Mouse (Mus musculus) testis, adult 2 months (tissue): ENCODE data around the gene Dcun1d3. TPM values are rescaled to one million over a fixed set of nuclear protein-coding genes. Genes with fewer than 3 reads are reported as not detected.

Experiments used
- H3K27ac ChIP-seq: fragments of 200-500 bp; 2 replicates; pipeline ENCODE4 v1.5.1; 2012; ENCODE audit warnings: low read depth, low read length; ENCODE audit not compliant: control insufficient read depth, insufficient read depth
- H3K27me3 ChIP-seq: fragments of 200-500 bp; 2 replicates; pipeline ENCODE4 v1.6.1; 2012; ENCODE audit warnings: mild to moderate bottlenecking, low read length, moderate library complexity; ENCODE audit not compliant: control insufficient read depth, insufficient read depth
- H3K36me3 ChIP-seq: fragments of 200-500 bp; 2 replicates; pipeline ENCODE4 v1.6.1; 2012; ENCODE audit warnings: mild to moderate bottlenecking, low read length; ENCODE audit not compliant: control insufficient read depth, insufficient read depth
- H3K4me1 ChIP-seq: fragments of 200-500 bp; 2 replicates; pipeline ENCODE4 v1.6.1; 2012; ENCODE audit warnings: low read length; ENCODE audit not compliant: control insufficient read depth, insufficient read depth
- H3K4me3 ChIP-seq: fragments of 200-500 bp; 2 replicates; pipeline ENCODE4 v1.5.1; 2012; ENCODE audit warnings: low read depth, mild to moderate bottlenecking, low read length, moderate library complexity, mixed read lengths; ENCODE audit not compliant: control insufficient read depth
- CTCF ChIP-seq: fragments of 200-500 bp; IDR thresholded peaks from 2 replicates; pipeline ENCODE4 v1.5.1; 2012; ENCODE audit warnings: low read depth, mild to moderate bottlenecking, inconsistent platforms, low read length, moderate library complexity; ENCODE audit not compliant: control insufficient read depth, insufficient read depth, insufficient replicate concordance
- POLR2A ChIP-seq: fragments of 200-500 bp; IDR thresholded peaks from 2 replicates; pipeline ENCODE4 v1.6.1; 2012; ENCODE audit warnings: low read depth, mild to moderate bottlenecking, inconsistent platforms, low read length, moderate library complexity; ENCODE audit not compliant: control insufficient read depth
- polyA plus RNA-seq: library from polyadenylated mRNA; depleted of rRNA; stranded (reverse); fragments of >200 nt; gene quantifications from 2 replicates; pipeline ENCODE4 v1.2.3, GENCODE M21; 2012

Dcun1d3 gene
- polyA plus RNA-seq, 1 experiment: 66.1 TPM

DNA sequence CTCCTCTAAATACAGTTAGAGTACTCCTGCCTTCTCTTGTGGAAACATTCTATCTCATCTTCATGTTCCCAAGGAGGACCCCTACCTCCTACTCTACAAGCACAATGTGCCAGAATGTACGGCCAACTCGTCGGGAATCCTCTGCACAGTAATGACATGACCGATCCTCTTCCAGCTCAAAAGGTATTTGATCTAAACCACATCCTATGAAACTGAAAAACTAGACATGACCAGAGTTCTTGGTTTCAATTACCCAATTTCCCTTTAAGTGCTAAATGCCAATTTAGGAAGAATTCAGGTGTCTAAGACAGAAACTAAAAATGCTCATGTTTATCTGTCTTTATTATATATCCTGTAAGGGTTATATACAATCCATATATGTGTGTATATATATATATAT, 23.9 kb downstream of the Dcun1d3 start:
- H3K4me3 ChIP-seq: no peak overlapping the region
- H3K4me1 ChIP-seq: no peaks in the 10 kb centered on the region
- no peaks in the 10 kb centered on the region for H3K36me3 ChIP-seq
- H3K27ac ChIP-seq: no peak overlapping the region
- TF ChIP-seq CTCF: no peak
- TF ChIP-seq POLR2A: no peak
- H3K27me3 ChIP-seq: no peaks in the 10 kb centered on the region

DNA sequence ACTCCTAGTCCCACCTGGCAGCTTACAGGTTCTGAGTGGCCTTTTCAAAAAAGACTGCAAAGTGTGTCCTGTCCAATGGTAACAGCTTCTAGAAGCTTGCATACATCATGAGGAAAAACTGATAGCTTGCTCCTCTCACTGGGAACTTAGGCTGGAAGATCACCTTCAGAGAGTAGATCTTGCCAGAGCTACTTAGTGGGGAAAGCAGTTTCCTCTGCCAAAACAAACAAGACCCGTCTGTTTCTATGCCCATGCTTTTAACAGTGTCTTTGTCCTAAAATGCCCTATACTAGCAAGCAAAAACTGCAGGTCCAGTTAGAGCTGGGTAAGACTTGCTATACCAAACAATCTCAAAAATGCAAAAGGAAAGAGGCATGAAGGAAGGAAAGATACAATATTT, 30.0 kb downstream of the Dcun1d3 start:
- Histone ChIP-seq H3K4me3 (no peak overlapping the region), H3K36me3 (no peaks in the 10 kb centered on the region), H3K27ac (no peak overlapping the region), H3K4me1 (no peaks in the 10 kb centered on the region), H3K27me3 (no peaks in the 10 kb centered on the region)
- TF ChIP-seq POLR2A (no peak), CTCF (no peak)

DNA sequence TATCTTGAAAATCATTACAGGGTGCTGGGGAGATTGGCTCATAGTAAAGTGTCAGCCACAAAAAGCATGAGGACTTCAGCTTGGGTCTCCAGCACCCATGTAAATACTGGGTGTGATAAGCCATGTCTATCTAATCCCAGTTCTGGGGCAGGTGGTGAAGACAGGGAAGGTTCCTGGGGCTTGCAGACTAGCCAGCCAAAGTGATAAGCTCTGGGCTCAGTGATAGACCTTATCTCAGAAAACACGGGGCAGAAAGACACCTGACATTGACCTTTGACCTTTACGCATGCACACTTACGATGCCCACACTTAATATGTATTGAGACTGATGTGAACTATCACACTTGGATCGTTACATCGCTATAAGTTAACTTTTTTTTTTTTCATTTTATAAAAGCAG, 31.6 kb downstream of the Dcun1d3 start:
- Histone ChIP-seq H3K4me3 (no peak overlapping the region), H3K27me3 (no peaks in the 10 kb centered on the region), H3K36me3 (no peaks in the 10 kb centered on the region), H3K4me1 (no peaks in the 10 kb centered on the region), H3K27ac (no peak overlapping the region)
- no peak for TF ChIP-seq CTCF
- no peak for TF ChIP-seq POLR2A

DNA sequence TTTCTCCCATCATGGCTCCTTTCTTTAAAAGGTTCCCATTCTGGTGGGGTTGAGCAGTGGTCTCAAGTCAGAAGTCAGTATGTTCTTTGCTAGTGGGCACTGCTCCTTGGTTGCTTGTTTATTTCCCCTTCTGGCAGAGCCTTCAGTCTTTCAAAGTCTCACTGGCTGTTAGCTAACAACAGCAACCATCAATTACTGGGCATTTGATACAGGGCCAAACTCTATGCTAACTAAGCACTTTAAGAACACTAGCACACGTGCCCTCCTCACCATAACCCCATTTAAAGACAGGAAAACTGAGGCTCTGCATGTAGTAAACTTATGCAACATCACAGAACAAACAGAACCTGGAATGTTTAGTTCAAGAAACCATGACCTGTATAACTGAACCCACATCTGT, 33.9 kb downstream of the Dcun1d3 start:
- TF ChIP-seq CTCF: no peak
- no peak for TF ChIP-seq POLR2A
- Histone ChIP-seq H3K4me3 (no peak overlapping the region), H3K27me3 (no peaks in the 10 kb centered on the region), H3K36me3 (no peaks in the 10 kb centered on the region; the same call in 1 of the 2 replicates), H3K4me1 (no peaks in the 10 kb centered on the region), H3K27ac (no peak overlapping the region)

GRCm38 (mm10) chr7:119861335-119862091, 34.6 kb downstream of the Dcun1d3 start:
- Histone ChIP-seq H3K4me3 (no peak overlapping the region), H3K36me3 (no peaks in the 10 kb centered on the region; the same call in 1 of the 2 replicates), H3K27me3 (no peaks in the 10 kb centered on the region), H3K4me1 (no peaks in the 10 kb centered on the region), H3K27ac (no peak overlapping the region)
- TF ChIP-seq POLR2A (no peak), CTCF (no peak)

- H3K27ac ChIP-seq: no peak overlapping the region
- H3K27me3 ChIP-seq: no peaks in the 10 kb centered on the region
- H3K4me1 ChIP-seq: no peaks in the 10 kb centered on the region
- TF ChIP-seq CTCF (no peak), POLR2A (no peak)
- H3K36me3 ChIP-seq: no peaks in the 10 kb centered on the region; the same call in 1 of the 2 replicates
- no peak overlapping the region for H3K4me3 ChIP-seq
Measured at GRCm38 (mm10) chr7:119860971-119861334, 35.1 kb downstream of the Dcun1d3 start.

- H3K27ac ChIP-seq: no peak overlapping the region
Measured at GRCm38 (mm10) chr7:119860554-119860953, 35.5 kb downstream of the Dcun1d3 start.

More at GRCm38 (mm10) chr7:119860554-119860953, 35.5 kb downstream of the Dcun1d3 start:
- Histone ChIP-seq H3K27me3 (no peaks in the 10 kb centered on the region), H3K36me3 (no peaks in the 10 kb centered on the region; the same call in 1 of the 2 replicates), H3K4me1 (no peaks in the 10 kb centered on the region), H3K4me3 (no peak overlapping the region)
- TF ChIP-seq CTCF (no peak), POLR2A (no peak)
